Mouse (Mus musculus) 3134 (cell line): Measurements from ENCODE around the gene Acvr2b.

Experiments used
- DNase-seq: peaks from one replicate; pipeline ENCODE4 v3.0.0-alpha.2; 2011; ENCODE audit warnings: low spot score; ENCODE audit not compliant: insufficient read length; ENCODE audit errors: extremely low read depth

The Acvr2b gene

DNA sequence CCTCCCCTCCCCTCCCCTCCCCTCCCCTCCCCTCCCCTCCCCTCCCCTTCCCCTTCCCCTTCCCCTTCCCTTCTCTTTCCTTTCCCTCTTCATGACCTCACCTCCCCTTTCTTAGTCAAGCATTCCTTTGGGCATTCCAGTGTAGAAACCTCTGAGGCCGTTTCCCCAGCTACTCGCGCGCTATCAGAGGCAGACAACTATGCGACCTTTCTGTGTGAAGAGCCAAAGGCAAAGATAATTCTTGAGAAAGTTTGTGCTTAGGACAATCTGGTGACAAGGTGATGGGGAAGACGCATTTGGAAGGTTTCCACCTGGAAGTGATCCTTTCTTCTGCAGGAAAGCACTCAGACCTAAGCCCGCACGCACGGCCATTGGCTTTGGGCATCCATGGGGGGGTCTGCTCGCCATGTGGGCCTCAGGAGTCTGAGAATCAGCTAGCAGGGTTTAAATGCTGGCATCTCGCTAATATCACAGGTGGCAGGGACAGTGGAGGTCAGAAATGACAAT, 70.5 kb downstream of the Acvr2b start:
- no peak for DNase-seq

DNA sequence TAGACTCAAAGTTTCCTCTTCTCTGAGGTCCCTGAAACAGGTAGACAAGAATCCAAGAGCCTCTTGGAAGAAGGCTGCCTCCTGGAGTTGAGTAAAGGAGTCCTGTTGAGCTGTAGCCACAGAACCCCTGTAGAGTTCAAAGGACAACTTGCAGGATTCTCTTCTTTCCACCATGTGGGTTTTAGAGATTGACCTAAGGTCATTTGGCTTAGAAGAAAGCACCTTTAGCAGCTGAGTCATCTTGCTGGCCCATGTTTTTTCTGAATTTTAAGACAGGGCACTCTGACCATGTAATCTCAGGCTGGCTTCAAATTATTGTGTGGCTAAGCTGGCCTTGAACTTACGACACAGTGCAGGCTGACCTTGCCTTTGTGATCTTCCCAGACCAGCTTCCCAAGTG, 71.1 kb downstream of the Acvr2b start:
- no peak for DNase-seq

DNA sequence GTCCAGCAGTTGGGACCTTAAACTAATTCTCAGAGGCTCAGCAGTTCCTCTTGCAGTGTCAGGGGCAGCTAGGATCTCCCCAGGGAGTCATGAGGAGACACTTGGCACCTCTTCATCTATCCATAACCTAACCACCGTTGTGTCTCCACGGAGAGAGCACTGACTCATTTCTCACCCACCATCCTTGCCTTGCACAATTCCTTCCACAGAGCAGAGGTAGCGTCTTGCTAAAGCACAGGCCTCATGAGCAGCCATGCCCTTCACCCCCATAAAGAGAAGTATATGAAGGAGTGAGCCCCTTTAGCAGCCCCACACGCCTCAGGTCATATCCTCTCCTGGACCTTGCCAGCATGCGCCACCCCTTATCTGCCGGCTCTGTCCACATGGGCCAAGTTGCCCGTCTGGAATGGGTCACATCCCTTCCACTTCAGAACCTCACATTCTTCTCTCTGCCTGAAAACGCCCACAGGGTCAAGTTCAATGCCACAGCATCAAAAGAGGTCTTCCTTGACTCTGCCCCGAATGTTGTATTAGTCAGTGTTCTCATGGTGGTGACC, 71.8 kb downstream of the Acvr2b start:
- DNase-seq, result peak; percentile 82

DNA sequence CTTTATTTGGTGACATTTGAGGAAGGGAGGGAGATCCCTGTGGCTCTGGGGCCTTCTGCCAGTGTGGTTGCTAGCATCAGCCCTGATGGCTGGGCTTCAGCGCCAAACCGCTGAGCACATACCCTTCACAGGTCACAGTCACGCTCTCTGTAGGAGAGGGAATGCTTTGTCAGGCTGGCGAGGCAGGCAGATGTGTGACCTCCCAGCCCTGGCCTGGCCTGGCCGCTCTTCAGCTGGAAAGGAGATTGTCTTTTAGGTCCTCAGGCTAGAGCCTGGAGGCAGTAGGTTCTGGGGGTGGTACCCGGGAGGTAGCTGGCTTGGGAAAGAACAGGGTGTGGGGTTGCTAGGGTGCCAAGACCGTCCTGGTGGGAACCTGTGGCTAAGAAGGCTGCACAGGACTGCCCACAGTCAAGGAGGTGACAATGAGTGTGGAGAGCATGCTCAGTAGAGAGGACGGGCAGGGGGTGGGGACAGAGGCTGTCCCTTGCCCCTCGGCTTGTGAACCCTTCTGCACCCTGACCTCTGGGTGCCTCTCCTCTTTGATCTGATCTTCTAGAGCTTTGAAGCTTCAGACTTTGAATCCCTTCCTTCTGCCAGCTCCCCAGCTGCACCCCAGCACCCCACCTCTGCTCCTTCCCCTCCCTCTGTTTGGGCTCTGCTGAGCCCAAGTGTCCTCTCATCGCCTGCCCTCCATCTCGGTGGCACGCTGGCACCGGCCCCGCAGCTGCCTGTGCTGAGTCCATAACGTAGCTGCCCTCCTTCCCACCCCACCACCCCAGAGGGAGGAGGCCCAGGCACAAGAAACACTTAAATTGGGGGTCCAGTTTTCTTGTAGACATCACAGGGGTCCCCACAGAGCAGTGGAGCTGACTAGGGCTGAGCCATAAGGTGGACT, 73.0 kb downstream of the Acvr2b start:
- DNase-seq, result peak; percentile 67

DNA sequence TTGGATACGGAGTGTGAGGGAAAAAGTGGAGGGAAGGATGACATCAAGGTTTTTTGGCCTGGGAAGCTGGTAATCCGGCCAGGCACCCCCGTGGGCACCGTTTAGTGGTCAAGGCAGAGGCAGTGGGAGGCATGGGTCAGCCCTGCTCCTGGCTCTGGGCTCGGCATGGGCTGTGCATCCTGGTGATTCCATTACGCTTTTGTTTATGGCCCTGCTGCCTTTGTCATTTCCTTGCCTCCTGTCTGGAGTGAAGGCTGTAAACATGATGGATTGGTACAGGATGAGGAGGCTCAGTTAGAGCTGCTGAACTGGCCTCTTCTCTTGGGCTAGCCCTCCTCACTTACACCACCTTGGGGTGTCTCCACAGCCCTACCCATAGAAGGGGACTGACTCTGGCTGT, 75.8 kb downstream of the Acvr2b start:
- DNase-seq, result peak; percentile 65

DNA sequence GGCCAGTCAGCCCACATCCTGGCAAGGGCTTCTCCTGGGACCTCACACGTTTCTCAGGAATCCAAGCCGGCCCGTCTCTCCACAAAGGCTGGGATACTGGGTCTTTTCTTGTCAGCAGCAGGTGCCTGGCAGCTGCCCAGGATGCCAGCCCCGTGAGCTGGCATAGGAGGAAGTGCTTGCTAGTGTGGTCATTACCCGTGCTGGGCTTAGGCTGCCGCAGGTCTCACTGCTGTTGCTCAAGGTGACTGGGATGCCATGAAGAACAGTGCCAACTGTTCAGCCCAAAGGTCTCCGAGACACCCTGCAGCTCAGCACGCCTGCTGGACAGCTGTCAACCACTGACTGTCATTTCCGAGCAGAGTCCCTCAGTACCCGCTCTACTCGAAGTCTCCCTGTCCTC, 76.4 kb downstream of the Acvr2b start:
- peak; percentile 88 for DNase-seq

GRCm38 (mm10) chr9:119479297-119479696, 77.4 kb downstream of the Acvr2b start:
- DNase-seq, result peak; percentile 93

DNA sequence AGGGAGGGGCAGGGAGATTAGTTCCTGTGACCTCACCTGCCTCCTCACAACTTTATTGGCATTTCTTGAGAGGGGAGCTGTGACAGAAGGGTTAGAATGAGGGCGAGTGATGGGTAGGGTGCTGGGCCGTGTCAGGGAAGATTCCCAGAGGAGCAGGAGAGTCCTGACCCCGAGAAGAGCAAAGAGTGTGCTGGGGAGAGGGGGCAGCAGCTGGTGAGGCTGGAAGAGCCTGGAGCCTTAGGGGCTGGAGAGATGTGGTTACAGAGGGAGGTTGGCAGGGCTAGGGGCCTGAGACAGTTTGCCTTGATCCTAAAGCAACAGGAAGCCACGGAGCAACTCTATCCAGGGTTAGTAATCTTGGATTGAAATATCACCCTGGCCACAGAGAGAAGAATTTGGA, 79.7 kb downstream of the Acvr2b start:
- DNase-seq, result no peak

- peak; percentile 87 for DNase-seq
These were observed 81.8 kb downstream of the Acvr2b start for GRCm38 (mm10) chr9:119483554-119484353.

DNA sequence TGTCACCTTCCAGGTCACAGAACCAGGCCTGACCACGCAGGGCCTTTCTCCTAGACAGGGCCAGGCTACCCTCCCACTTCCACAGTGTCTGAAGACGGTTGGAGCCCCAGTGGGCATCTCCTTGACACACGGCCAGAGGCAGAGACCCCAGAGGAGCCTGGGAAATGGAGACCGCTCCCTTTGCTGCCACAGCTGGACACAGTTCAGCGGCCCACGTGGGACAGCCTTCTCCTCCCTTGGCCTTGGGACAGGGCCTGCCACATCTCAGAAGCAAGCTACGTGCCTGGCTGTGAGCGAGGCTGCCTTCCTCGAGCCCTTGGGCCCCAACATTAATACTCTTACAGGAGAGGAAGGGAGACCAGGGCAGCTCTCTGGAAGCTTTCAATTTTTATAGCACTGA, 82.5 kb downstream of the Acvr2b start:
- no peak for DNase-seq
